Mouse (Mus musculus): ENCODE measurements at regions not wholly inside any gene's neighbourhood (a gene's known extent, or its start where the extent isn't known, plus 50 kb on each side); places are given as distances from the start of the nearest gene placed in this dataset.

DNA sequence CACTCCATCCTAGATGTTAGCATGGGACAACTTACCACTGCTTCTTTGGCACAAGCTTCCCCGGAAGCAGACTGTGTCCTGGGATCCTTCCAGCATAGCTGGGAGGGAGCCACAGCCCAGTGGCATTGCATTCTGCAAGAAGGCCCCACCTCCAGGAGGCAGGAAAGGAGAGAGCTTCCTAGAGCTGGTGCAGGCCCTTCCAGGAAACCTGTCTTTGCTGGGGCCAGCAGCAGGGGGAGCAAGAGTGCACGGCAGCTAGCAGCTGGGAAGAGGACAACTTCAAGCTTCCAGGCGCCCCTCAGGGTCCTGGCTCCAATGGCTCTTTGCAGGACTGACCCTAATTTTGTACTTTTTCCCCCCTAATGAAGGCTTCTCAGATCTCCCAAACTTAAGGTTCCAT lies 115.4 kb upstream of the Sorcs3 start:
- peak; percentile 46 for DNase-seq (ENCODE audit: low read depth, low spot score)

DNA sequence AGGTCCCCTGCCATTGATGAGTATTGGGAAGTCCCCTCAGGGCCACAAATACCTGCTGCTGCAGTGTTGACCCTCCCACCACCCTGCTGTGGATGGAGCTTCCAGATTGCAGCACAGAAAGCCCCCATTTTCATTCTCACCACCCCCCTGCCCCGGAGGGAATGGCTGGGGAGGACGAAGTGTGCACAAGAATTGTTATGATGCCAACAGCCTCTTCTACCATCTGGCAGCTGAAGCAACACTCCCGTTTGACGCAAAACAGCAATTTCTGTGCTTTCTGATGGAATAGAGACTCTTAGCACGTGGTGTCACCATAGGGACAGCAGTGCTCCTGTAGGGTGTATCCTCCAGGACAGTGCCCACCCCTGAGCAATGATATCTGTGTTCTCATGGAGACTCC lies 108.5 kb upstream of the Sorcs3 start:
- peak; percentile 83 for DNase-seq (ENCODE audit: low read depth, low spot score)

DNA sequence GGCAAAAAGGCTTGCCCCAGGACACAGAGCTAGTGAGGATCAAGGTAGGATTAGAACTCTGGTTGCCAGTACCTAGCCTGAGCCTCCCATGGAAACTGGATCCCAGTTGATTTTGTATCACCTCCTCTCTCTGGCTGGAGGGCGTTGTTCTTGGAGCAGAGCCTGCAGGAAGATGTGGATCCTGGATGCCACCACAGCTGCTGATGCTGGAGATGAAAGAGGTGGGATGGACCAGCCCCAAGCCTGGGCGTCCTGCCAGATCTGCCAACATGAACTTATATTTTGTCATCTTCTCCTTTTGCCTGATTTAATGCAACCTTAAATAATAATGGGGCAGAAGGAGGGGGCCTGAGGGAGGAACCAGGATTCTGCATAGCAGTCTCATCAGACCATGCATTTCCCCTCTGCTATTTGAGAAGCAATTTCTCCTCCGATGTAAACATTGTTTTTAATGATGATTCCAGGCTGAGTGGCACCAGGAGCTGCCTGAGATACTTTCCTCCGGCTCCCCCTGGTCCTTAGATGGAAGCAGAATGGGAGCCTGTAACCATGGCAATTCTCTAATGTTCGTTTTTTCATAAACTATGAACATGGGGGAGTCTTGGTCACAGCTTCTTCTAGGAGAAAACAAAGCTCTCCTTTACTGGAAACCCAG lies 107.8 kb upstream of the Sorcs3 start:
- DNase-seq (ENCODE audit: low read depth, low spot score) = peak; percentile 89

DNA sequence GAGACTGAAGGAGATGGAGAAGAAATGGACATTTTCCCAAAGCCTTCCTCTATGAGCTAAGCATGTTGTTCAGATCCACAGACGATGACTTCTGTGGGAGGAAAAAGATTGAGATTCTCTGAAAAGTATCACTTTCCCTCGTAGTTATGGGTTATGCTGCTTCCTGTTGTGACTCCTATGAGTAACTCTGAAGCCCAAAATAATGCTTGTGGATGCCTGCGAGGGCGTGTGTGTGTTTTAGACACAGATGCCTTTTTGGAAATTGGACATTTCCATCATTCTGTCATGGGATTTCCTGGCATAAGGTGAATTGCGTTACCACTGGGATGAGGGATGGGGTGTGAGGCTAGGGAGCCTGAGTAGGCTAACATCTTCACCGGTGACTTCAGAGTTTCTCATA lies 104.8 kb upstream of the Sorcs3 start:
- peak; percentile 74 for DNase-seq (ENCODE audit: low read depth, low spot score)

DNA sequence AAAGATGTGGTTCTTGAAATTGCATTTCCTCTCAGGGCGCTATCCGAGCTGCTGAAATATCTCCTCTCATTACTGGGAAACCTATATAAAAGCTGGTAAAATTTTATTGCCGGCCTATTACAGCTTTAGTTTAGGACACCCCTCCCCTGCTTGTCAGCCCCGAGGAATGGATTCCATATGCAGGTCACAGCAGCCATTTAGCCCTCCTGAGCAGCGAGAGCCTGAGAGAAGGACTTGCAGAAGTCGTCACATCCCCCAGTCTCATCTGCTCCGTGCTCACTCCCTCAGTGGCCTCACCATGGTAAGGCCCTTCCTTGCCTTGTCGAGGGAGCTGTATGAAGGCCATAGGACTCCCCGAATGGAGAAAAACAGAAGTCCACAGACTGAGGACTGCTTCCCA lies 90.7 kb upstream of the Sorcs3 start:
- DNase-seq (ENCODE audit: low read depth, low spot score) = no peak

DNA sequence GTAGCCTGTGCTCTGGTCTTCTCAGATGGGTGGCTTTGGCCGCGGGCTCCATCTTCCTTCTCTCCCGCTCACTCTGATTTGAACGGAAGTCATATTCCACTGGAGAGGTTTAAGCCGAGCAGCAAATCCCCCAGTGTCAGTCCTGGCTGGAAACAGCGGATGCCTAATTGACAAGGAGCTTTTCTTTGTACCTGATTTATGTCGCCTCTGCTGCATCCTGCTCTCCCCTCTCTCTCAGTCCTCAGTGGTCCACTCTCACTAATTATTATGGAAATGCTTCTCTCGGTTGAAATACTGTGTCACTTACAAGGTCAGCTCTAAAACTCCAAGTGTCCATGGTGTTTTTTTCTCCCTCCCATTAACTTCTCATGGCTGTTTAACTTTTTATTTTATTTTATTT lies 90.1 kb upstream of the Sorcs3 start:
- DNase-seq (ENCODE audit: low read depth, low spot score) = no peak

DNA sequence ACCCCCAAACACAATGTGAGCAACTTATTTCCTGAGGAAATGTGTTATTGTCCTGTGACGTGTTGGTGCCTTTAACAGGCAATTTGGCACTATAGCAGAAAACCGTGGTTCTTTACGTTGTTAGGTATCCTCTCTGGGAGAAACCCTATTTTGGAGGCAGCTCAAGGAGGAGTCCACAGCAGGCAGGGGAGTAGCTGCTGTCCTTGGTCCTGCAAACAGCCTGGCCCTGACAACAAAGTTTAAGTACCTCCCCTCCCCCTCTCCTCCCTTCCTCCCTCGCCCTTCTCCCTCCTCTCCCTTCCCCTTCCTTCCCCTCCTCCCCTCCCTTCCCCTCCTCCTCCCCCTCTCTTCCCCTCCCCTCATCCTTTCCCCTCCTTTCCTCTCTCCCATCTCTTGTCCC lies 89.1 kb upstream of the Sorcs3 start:
- no peak for DNase-seq (ENCODE audit: low read depth, low spot score)

DNA sequence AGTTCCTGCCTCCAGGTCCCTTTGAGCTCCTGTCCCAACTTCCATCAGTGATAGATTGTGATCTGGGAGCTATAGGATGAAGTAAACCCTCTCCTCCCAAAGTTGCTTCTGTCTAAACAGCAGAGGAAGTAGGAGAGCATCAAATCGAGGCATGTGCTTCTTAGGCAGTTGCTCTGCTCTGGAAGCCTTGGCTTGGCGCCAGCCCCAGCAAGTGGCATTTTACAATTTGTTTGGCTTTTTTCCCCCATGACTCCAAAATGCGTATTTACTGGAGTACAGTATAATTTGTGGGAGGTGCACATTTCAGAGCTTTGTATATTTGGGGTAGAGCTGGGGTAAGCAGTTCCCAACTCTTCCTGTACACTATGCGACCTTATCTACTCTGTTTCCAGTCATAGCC lies 88.2 kb upstream of the Sorcs3 start:
- DNase-seq (ENCODE audit: low read depth, low spot score) = peak; percentile 48

DNA sequence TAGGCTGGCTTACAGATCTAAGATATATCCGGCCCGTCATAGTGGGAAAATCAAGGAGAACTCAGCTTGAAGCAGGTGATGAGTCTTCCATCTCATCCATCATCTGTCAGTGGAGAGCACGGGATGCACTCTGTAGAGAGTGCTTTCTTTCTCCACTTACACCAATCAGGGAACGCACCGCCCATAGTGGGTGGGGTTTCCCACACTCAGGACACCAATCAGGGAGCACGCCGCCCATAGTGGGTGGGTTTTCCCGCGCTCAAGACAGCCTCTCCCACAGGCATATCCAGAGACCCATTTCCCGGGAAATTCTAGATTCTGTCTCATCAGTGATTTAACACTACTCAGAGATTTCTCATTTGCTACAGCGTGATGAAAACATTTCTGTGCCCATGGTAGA lies 83.5 kb upstream of the Sorcs3 start:
- DNase-seq (ENCODE audit: low read depth, low spot score) = no peak

DNA sequence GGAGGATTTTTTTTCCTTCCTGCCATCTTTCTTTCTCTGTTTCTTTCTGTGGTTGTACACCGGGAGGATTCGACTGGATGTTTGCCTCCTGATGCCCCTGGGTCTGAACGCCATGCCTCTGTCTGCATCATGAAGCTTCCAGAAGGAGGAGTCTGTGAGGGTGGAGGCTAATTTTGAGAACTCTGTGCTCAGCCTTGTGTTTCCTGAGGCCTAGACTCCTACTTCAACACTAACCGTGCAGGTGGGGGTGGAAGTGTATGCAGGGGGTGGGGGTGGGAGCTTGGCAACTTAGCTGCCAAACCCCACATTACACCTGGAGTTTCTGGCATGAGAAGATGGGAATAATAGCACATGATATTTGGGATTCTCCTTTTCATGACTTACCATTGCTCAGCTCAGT lies 82.0 kb upstream of the Sorcs3 start:
- peak; percentile 77 for DNase-seq (ENCODE audit: low read depth, low spot score)

DNA sequence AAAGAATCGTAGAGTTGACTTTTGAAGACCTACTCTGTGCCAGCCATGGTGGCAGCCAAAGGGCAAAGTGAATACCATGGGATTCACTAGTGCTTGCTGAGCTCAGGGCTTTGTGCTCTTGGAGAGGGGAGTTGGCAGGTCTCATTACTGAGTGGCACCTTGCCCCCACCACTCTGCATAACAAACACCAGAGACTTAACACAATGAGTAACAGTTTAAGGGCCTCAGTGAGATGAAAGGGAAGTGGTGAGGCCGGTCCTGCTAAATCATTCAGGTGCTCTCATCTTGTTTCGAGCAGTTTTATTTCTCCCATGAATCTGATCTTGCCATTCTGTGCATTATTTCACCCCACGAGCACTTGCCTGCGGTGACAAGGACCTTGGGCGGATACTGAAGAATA lies 80.1 kb upstream of the Sorcs3 start:
- no peak for DNase-seq (ENCODE audit: low read depth, low spot score)

DNA sequence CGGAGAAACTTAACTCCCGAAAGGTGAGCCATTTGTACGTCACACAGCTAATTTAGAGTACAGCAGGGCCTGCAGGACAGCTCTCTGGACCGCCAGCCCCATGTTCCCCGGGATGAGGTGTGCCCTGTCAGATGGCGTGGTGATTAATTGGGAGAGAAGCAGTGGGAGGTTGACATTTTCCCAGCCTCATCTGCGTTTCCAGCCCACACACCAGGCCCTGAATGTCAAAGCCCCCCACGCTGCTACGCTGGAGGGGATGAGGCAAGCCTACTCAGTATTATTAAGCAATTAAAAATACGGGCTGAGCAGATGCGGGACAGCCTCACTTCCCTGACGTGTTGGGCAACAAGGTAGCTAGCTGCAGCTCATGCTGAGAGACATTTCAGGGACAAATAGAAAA lies 77.7 kb upstream of the Sorcs3 start:
- DNase-seq (ENCODE audit: low read depth, low spot score) = peak; percentile 59

DNA sequence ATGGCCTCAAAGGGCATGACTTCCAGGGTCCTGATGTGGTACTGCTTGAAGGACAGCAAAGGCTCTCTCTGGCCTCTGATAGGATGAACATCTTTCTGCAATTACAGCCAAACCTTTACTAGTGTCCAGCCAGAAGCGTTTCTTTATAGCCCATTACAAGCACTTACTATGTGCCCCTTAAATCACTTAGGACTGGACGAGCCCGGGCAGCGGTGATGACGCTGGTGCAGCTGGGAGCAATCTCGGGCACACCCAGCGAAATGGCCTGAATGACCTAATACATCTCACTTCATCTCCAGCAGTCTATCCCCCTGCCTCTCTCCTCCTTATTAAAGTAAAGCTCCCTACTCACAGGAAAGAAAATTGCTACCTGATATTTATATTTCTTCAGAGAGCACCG lies 69.6 kb upstream of the Sorcs3 start:
- DNase-seq (ENCODE audit: low read depth, low spot score) = no peak

DNA sequence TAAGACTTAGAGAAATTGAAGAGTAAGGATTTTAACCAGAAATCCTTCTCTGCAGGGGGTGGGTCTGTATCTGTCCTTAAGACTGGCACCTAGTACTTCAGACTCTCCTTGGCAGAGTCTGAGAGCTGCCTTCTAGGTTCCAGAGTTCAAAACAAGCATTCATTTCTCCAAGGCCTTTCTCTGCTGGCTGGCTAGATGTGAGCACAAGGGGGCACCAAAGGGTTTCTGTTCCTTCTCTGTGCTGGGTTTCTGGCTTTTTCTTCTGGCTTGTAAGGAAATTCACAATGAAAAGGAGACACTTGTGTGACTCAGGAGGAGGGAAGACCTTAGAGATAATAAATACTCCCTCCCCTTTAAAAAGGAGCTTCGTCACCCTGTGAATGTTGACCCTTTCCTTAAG lies 61.7 kb upstream of the Sorcs3 start:
- DNase-seq (ENCODE audit: low read depth, low spot score) = peak; percentile 82

All from brain, adult 2 months (tissue).